Mouse (Mus musculus): ENCODE results near the gene St3gal6. TPM values are rescaled to one million over a fixed set of nuclear protein-coding genes. Genes with fewer than 3 reads are reported as not detected.

The St3gal6 gene
- total and polyA plus RNA-seq, 3 experiments: 167 to 420 (median 240) TPM

- dilution Hi-C loops (cut with MboI; ENCODE audit: extremely low pct_ligation_motif_present, extremely low pct_unique_long_range_greater_than_20kb, low sequenced_read_pairs) (no loop called here), in situ Hi-C loops (cut with MboI; ENCODE audit: low pct_ligation_motif_present, low pct_unique_long_range_greater_than_20kb, low sequenced_read_pairs) (no loop called here)
- TF ChIP-seq EP300 (IDR thresholded peaks at IDR 0.05; ENCODE audit: low read length): 0 out of 2 replicates have a peak, but pooled peaks have one; percentile 14
- TF ChIP-seq ZMIZ1 (IDR thresholded peaks at IDR 0.05; ENCODE audit: low read depth, low read length): 0 out of 2 replicates have a peak, but pooled peaks have one; percentile 12
- TF ChIP-seq MAFK (IDR thresholded peaks at IDR 0.05; ENCODE audit: insufficient replicate concordance, low read length): no peak
- H3K79me2 ChIP-seq (replicated peaks; ENCODE audit: control insufficient read depth, extremely low read depth, insufficient read depth, poor library complexity, severe bottlenecking): peaks cover 78% of the 10 kb centered on the region
- H3K36me3 ChIP-seq (replicated peaks in 1 of 2; ENCODE audit: control insufficient read depth in 1 of 2, insufficient read depth in 1 of 2, low read length in 1 of 2): peaks cover 0 to 10% of the 10 kb centered on the region in 2 experiments
- H3K4me2 ChIP-seq (ENCODE audit: insufficient read depth, low read depth, poor library complexity, severe bottlenecking): peak overlapping the region; percentile 70
- DNase-seq (ENCODE audit: extremely low read depth): no peak
- H3K9me3 ChIP-seq (replicated peaks; ENCODE audit: low read length): no peaks in the 10 kb centered on the region
- peaks cover 0 to 25% of the 10 kb centered on the region in 2 experiments; a peak in 2 of 4 replicates for H3K4me1 ChIP-seq (ENCODE audit: control insufficient read depth in 1 of 2, insufficient read depth in 2 of 2)
- H3K27ac ChIP-seq (ENCODE audit: insufficient read depth, low read depth): peak overlapping the region; percentile 88
- H3K4me3 ChIP-seq (replicated peaks in 1 of 3; ENCODE audit: low read depth in 2 of 3, low read length in 2 of 3, poor library complexity in 1 of 3): peak overlapping the region; percentile 72 to 97 (median 95)
- H3K27me3 ChIP-seq (replicated peaks): no peaks in the 10 kb centered on the region
- peak overlapping the region; percentile 93 for H3K9ac ChIP-seq (ENCODE audit: insufficient read depth, low read depth)
Observed at GRCm38 (mm10) chr16:58520457-58520856, 3.6 kb downstream of the St3gal6 start.

GRCm38 (mm10) chr16:58519650-58520073 lies 4.4 kb downstream of the St3gal6 start:
- no peaks in the 10 kb centered on the region for H3K9me3 ChIP-seq (replicated peaks; ENCODE audit: low read length)
- H3K4me3 ChIP-seq (replicated peaks in 1 of 3; ENCODE audit: low read depth in 2 of 3, low read length in 2 of 3, poor library complexity in 1 of 3): peak overlapping the region; percentile 72 to 97 (median 95)
- peaks cover 0 to 12% of the 10 kb centered on the region in 2 experiments for H3K36me3 ChIP-seq (replicated peaks in 1 of 2; ENCODE audit: control insufficient read depth in 1 of 2, insufficient read depth in 1 of 2, low read length in 1 of 2)
- H3K27me3 ChIP-seq (replicated peaks): no peaks in the 10 kb centered on the region
- peaks cover 0 to 26% of the 10 kb centered on the region in 2 experiments; a peak in 2 of 4 replicates for H3K4me1 ChIP-seq (ENCODE audit: control insufficient read depth in 1 of 2, insufficient read depth in 2 of 2)
- H3K79me2 ChIP-seq (replicated peaks; ENCODE audit: control insufficient read depth, extremely low read depth, insufficient read depth, poor library complexity, severe bottlenecking): peaks cover 83% of the 10 kb centered on the region
- in situ Hi-C loops (cut with MboI; ENCODE audit: low pct_ligation_motif_present, low pct_unique_long_range_greater_than_20kb, low sequenced_read_pairs) (loop anchor here (10.0 kb wide), 1 partner anchor 185 kb away; no protein-coding TSS in a partner anchor), dilution Hi-C loops (cut with MboI; ENCODE audit: extremely low pct_ligation_motif_present, extremely low pct_unique_long_range_greater_than_20kb, low sequenced_read_pairs) (no loop called here)
- H3K4me2 ChIP-seq (ENCODE audit: insufficient read depth, low read depth, poor library complexity, severe bottlenecking): peak overlapping the region; percentile 70
- peak; percentile 90 for DNase-seq (ENCODE audit: extremely low read depth)
- H3K27ac ChIP-seq (ENCODE audit: insufficient read depth, low read depth): peak overlapping the region; percentile 88
- H3K9ac ChIP-seq (ENCODE audit: insufficient read depth, low read depth): peak overlapping the region; percentile 94
- TF ChIP-seq ZC3H11A (IDR thresholded peaks at IDR 0.05; ENCODE audit: low read depth, low read length) (no peak), JUND (conservative IDR thresholded peaks at IDR 0.05; ENCODE audit: low read depth, low read length) (peak; percentile 40), ETS1 (conservative IDR thresholded peaks at IDR 0.05; ENCODE audit: low read depth, low read length) (peak; percentile 79; the same call in 1 of the 2 replicates), JUN (IDR thresholded peaks at IDR 0.05; ENCODE audit: insufficient read depth, low read depth, low read length) (peak; percentile 71), NRF1 (IDR thresholded peaks at IDR 0.05; ENCODE audit: low read depth, low read length) (0 out of 2 replicates have a peak, but pooled peaks have one; percentile 15), ELF1 (IDR thresholded peaks at IDR 0.05; ENCODE audit: low read depth, low read length) (peak; percentile 73), NELFE (IDR thresholded peaks at IDR 0.05; ENCODE audit: low read depth, low read length) (peak; percentile 80), PAX5 (IDR thresholded peaks at IDR 0.05; ENCODE audit: low read length) (no peak), CHD2 (IDR thresholded peaks at IDR 0.05; ENCODE audit: low read length) (peak; percentile 48), TCF12 (IDR thresholded peaks at IDR 0.05; ENCODE audit: low read depth, low read length) (peak; percentile 84; the same call in 1 of the 2 replicates), MYC (IDR thresholded peaks at IDR 0.05; ENCODE audit: low read depth, low read length) (0 out of 2 replicates have a peak, but pooled peaks have one; percentile 40), MAZ (IDR thresholded peaks at IDR 0.05; ENCODE audit: low read depth, low read length) (peak; percentile 67), USF1 (IDR thresholded peaks at IDR 0.05; ENCODE audit: low read depth, low read length) (no peak), GABPA (IDR thresholded peaks at IDR 0.05; ENCODE audit: insufficient replicate concordance, low read depth, low read length) (no peak), ZKSCAN1 (IDR thresholded peaks at IDR 0.05; ENCODE audit: borderline replicate concordance, low read depth, low read length) (no peak), IRF4 (IDR thresholded peaks at IDR 0.05; ENCODE audit: low read depth, low read length) (peak; percentile 54), E2F4 (IDR thresholded peaks at IDR 0.05; ENCODE audit: insufficient replicate concordance, low read depth, low read length) (no peak), EP300 (IDR thresholded peaks at IDR 0.05; ENCODE audit: low read length) (peak; percentile 39), SMC3 (IDR thresholded peaks at IDR 0.05; ENCODE audit: low read depth, low read length) (0 out of 2 replicates have a peak, but pooled peaks have one; percentile 6), MEF2A (IDR thresholded peaks at IDR 0.05; ENCODE audit: borderline replicate concordance, low read depth, low read length) (peak; percentile 79; the same call in 1 of the 2 replicates), CTCF (conservative IDR thresholded peaks at IDR 0.05 in 1 of 2, IDR thresholded peaks at IDR 0.05 in 1 of 2; ENCODE audit: low read depth in 2 of 2, low read length in 2 of 2) (no peak), USF2 (conservative IDR thresholded peaks at IDR 0.05; ENCODE audit: low read depth, low read length) (no peak), KAT2A (IDR thresholded peaks at IDR 0.05; ENCODE audit: insufficient replicate concordance, low read length) (0 out of 2 replicates have a peak, but pooled peaks have one; percentile 21), CHD1 (IDR thresholded peaks at IDR 0.05; ENCODE audit: low read depth, low read length) (peak; percentile 24), POLR2AphosphoS2 (IDR thresholded peaks at IDR 0.05; ENCODE audit: low read depth, low read length) (peak; percentile 87; the same call in 1 of the 2 replicates), POLR2A (IDR thresholded peaks at IDR 0.05; ENCODE audit: low read depth, low read length) (peak; percentile 66; the same call in 1 of the 2 replicates), TBP (conservative IDR thresholded peaks at IDR 0.05; ENCODE audit: low read depth, low read length) (peak; percentile 73; the same call in 1 of the 2 replicates), MAFK (IDR thresholded peaks at IDR 0.05; ENCODE audit: insufficient replicate concordance, low read length) (no peak), RCOR1 (conservative IDR thresholded peaks at IDR 0.05; ENCODE audit: low read depth, low read length) (peak; percentile 38; the same call in 1 of the 2 replicates), RAD21 (IDR thresholded peaks at IDR 0.05; ENCODE audit: low read depth, low read length) (no peak)

Measured in CH12.LX (cell line).